ENCODE assay signal across 18 mouse cellular contexts in the genomic region with DNA sequence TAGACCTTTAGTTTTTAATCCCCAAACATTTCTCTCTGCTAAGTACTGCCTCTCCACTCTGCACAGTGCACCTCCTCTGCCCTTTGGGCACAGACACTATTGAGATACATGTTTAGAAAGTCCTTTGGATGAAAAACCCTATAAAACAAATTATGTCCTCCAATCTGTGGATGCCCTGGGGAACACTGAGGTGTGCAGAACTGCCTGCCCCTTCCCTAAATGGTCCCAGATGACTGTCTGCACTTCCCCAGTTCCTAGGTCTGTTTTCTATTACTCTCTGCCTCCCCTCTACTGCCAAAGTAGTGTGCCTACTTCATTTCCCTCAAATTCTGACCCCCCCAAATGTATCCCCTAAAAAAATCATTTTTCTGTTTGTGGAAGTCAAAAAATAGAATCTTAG.
DNase-seq lines count a peak whose midpoint lies in the region; ATAC-seq and TF ChIP-seq lines count a peak whose summit lies in the region.
"Had no signal": no experiment of that assay in that cellular context is flagged by ENCODE, and none has a peak within 500 bp of the region (broad histone marks: within the 10 kb centered on the region; RNA-seq: fewer than 3 reads in every experiment).

No protein-coding gene starts in this region.

- no peak overlapping the region for H3K4me2 ChIP-seq in embryonic facial prominence, embryonic 14.5 days (ENCODE audit: low read depth, low read length)
- peak overlapping the region; percentile 10; the same call in 1 of the 2 replicates for H3K4me2 ChIP-seq in limb, embryonic 12.5 days
- H3K4me2 ChIP-seq: forebrain, embryonic 15.5 days; heart, embryonic 13.5 days; hindbrain, embryonic 13.5 days had no signal

- DNase-seq in gastrocnemius, adult 2 months = no peak
- no peak for DNase-seq in gastrocnemius, postnatal 36 days
- peak; percentile 53 for DNase-seq in embryo, embryonic 11 days
- DNase-seq in embryonic facial prominence, embryonic 14.5 days (ENCODE audit: low spot score) = no peak
- no peak for DNase-seq in layer of hippocampus, postnatal 25 days (ENCODE audit: extremely low spot score in 1 of 2, low spot score in 1 of 2)
- DNase-seq in spleen, postnatal 4 days (ENCODE audit: low spot score in 2 of 2) = no peak
- DNase-seq: adrenal gland, postnatal 14 days; B cell, adult 2 months; cerebellum, adult 11-12 months; gastrocnemius, postnatal 25 days; heart, adult 11 months; heart, postnatal 36 days had no signal

- 0 out of 2 replicates have a peak, but pooled peaks have one; percentile 15 for ATAC-seq in embryonic facial prominence, embryonic 14.5 days (ENCODE audit: low read depth)
- ATAC-seq in limb, embryonic 12.5 days (ENCODE audit: insufficient number of reproducible peaks, insufficient read depth, low FRiP score, low TSS enrichment, low read depth) = peak; percentile 47; the same call in 1 of the 2 replicates
- ATAC-seq in CD4-positive, CD25-positive, alpha-beta regulatory T cell, adult 4 months = no peak
- ATAC-seq: forebrain, embryonic 15.5 days; intestine, embryonic 16.5 days had no signal

- no peaks in the 10 kb centered on the region for H3K36me3 ChIP-seq in embryonic facial prominence, embryonic 14.5 days (ENCODE audit: control insufficient read depth, insufficient read depth, low read length)
- no peaks in the 10 kb centered on the region for H3K36me3 ChIP-seq in limb, embryonic 12.5 days
- H3K36me3 ChIP-seq: forebrain, embryonic 15.5 days; heart, embryonic 13.5 days; hindbrain, embryonic 13.5 days had no signal

- intact Hi-C loops in gastrocnemius, adult 2 months (cut with DNase I) = no loop called here
- intact Hi-C loops in gastrocnemius, postnatal 36 days (cut with DNase I) = loop anchor here (10.0 kb wide), 1 partner anchor 479 kb away; the partner anchor contains the start of genes Rsrc1 and Shox2

- H3K9me3 ChIP-seq in embryonic facial prominence, embryonic 14.5 days (ENCODE audit: control insufficient read depth, low read length) = no peaks in the 10 kb centered on the region
- H3K9me3 ChIP-seq in limb, embryonic 12.5 days = no peaks in the 10 kb centered on the region
- H3K9me3 ChIP-seq: forebrain, embryonic 15.5 days; heart, embryonic 13.5 days; hindbrain, embryonic 13.5 days had no signal

- H3K4me3 ChIP-seq in gastrocnemius, adult 2 months = no peak overlapping the region
- no peak overlapping the region for H3K4me3 ChIP-seq in embryonic facial prominence, embryonic 14.5 days (ENCODE audit: low read depth, low read length)
- no peak overlapping the region for H3K4me3 ChIP-seq in limb, embryonic 12.5 days (replicated peaks)
- H3K4me3 ChIP-seq: forebrain, embryonic 15.5 days; heart, embryonic 13.5 days; hindbrain, embryonic 13.5 days had no signal

- no peak overlapping the region for H3K9ac ChIP-seq in embryonic facial prominence, embryonic 14.5 days (ENCODE audit: low read depth, low read length)
- no peak overlapping the region for H3K9ac ChIP-seq in limb, embryonic 12.5 days (replicated peaks)
- H3K9ac ChIP-seq: forebrain, embryonic 15.5 days; heart, embryonic 13.5 days; hindbrain, embryonic 13.5 days had no signal

- H3K4me1 ChIP-seq in embryonic facial prominence, embryonic 14.5 days (ENCODE audit: control insufficient read depth, insufficient read depth, low read length) = peaks cover 16% of the 10 kb centered on the region
- peaks cover 41% of the 10 kb centered on the region for H3K4me1 ChIP-seq in limb, embryonic 12.5 days (replicated peaks)

- no peaks in the 10 kb centered on the region for H3K27me3 ChIP-seq in embryonic facial prominence, embryonic 14.5 days (replicated peaks; ENCODE audit: control insufficient read depth, insufficient read depth, low read length)
- no peaks in the 10 kb centered on the region for H3K27me3 ChIP-seq in limb, embryonic 12.5 days
- H3K27me3 ChIP-seq: forebrain, embryonic 15.5 days; heart, embryonic 13.5 days; hindbrain, embryonic 13.5 days had no signal

- TF ChIP-seq CTCF in gastrocnemius, adult 2 months (IDR thresholded peaks at IDR 0.05) = no peak

- peak overlapping the region; percentile 74; the same call in 1 of the 2 replicates for H3K27ac ChIP-seq in gastrocnemius, adult 2 months
- no peak overlapping the region for H3K27ac ChIP-seq in embryonic facial prominence, embryonic 14.5 days (replicated peaks; ENCODE audit: low read depth, low read length)
- peak overlapping the region; percentile 35; the same call in 1 of the 2 replicates for H3K27ac ChIP-seq in limb, embryonic 12.5 days
- H3K27ac ChIP-seq: forebrain, embryonic 15.5 days; hindbrain, embryonic 13.5 days had no signal
